Mouse (Mus musculus): ENCODE results near the gene Scgb3a1.

The Scgb3a1 gene

DNA sequence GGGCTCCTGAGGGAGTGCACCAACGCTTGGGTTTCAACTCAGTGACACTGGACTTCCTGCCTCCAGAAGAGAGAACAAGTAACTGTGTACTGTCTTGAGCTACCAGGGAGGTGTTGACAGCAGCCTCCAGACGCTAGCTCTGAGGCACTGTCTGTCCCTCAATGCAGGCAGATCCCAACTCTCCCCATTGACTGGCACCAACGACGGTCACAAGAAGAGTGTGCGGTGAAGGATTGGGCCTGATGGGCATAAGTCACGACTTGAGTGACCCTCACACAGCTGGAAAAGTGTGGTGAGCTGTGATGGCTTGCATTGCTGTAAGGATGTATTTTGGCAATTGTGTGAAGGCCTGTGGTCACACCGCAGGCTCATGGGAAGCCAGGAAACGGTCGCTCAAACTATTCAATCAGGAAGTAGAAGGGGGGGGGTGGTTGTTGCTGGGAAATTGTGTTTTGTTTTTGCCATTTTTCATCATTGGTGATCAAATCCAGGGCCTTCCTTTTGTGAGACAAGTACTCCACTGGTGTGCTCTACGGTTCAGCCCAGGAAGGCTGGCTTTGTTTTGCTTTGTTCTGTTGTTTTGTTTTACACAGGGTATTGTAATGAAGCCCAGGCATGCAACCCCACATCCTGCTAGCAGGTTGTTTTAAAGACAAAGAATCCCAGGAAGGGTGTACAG is 4.5 kb upstream of the Scgb3a1 start:
- DNase-seq (ENCODE audit: low read depth, low spot score) = peak; percentile 89

DNA sequence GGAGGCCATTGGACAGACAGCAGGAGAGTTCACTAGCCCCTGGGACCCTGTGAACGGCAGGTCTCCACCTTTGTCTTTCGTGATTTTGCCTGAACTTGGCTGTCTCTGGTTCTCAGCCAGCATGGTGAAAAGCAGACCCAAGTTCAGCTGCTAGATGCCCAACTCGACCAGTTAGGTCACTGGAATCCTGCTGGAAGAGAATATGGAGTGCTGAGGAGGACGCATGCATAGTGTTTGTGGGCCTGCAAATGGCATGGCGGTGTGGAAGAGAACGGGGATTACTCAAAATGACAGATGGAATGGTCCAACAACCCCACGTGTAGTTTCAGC is 4.0 kb upstream of the Scgb3a1 start:
- DNase-seq (ENCODE audit: low read depth, low spot score) = no peak

DNA sequence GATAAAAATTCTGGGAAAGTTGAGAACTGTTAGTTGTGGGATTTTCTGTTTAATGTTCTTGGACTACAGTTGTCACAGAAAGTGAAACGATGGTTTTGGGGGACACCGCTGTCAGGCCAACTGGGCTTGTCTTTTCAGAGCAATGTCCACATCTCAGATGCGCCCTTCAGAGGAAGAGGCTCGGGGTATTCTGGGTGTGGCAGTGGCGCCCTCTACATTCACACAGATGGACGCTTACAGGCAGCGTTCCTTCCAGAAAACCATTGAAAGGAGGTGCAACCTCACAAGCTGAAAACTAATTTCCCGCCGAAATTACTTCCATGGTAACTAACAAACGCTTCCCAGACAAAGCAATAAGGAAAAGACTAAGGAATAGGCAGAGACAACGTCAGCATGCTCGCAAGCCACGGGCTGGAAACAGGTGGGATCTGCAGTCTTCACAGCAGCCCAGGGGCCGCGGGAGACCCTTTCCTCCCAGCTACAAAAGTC is 1.1 kb upstream of the Scgb3a1 start:
- no peak for DNase-seq (ENCODE audit: low read depth, low spot score)

DNA sequence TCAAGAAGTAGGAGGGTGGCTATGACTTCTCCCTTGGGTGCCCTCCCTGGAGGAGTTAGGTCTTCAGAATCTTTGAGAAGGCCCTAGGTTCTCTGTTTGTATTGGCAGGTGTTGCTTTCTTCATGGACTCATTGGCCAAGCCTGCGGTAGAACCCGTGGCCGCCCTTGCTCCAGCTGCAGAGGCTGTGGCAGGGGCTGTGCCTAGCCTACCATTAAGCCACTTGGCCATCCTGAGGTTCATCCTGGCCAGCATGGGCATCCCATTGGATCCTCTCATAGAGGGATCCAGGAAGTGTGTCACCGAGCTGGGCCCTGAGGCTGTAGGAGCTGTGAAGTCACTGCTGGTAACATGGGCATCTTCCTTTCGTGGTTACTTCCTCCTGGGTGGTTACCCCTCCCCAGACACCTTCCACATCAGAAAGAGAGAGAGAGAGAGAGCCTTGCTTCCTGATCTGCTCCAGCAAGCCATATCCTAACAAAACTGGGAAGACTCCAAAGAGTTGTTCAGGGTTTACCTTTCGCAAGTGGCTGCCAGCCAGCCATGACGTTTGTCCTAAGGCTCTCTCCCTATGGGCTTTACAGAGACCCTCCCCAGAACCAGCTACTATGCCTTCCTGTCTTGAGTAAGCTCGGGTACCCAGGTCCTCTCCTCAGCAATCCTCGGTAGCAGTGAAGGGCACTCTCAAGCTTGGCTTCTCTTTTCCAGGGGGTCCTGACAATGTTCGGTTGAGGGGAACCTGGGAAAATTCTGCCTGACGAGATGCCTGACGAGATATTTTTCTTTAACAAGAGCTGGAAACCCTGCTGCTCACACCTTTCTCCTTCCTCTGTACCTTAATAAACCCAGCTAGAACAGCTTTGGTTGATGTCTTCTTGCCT is 1.1 kb downstream of the Scgb3a1 start:
- no peak for DNase-seq (ENCODE audit: low read depth, low spot score)

DNA sequence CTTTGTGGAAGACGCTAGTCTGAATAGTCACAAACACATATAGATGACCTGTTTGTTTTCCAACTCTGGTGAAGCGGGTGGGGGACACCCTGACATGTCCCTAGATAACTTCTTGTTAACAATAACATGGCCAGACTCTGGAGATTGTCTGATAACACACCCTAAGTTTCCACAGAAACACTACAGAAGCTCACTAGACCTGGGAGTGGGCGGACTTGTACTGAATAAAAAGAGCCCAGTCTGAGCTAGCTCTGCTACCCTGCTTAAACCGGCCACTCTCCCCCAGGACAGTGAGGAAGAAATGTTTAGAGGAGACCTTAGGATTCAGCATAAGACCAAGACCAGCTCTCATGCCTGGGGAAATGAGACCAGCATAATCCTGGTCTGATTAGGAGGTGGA is 2.1 kb downstream of the Scgb3a1 start:
- no peak for DNase-seq (ENCODE audit: low read depth, low spot score)

DNA sequence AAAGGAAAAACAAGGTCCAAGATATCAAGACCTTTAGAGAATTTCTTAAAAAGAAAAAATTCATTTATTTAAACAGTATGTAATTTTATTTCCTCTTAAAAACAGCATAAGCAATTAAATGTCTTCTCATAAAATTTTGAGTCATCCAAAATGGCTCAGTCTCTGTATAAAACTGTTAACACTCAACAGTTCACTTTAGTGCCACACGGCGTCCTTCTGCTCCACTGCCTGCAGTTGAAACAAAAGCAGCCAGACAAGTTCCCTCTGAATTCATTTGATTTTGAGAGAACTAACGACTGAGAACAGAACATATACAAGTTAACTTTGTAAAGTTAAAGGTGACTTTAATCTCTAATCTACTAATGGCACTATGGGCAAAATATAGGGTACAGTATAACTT is 10.0 kb downstream of the Scgb3a1 start:
- DNase-seq (ENCODE audit: low read depth, low spot score) = no peak

DNA sequence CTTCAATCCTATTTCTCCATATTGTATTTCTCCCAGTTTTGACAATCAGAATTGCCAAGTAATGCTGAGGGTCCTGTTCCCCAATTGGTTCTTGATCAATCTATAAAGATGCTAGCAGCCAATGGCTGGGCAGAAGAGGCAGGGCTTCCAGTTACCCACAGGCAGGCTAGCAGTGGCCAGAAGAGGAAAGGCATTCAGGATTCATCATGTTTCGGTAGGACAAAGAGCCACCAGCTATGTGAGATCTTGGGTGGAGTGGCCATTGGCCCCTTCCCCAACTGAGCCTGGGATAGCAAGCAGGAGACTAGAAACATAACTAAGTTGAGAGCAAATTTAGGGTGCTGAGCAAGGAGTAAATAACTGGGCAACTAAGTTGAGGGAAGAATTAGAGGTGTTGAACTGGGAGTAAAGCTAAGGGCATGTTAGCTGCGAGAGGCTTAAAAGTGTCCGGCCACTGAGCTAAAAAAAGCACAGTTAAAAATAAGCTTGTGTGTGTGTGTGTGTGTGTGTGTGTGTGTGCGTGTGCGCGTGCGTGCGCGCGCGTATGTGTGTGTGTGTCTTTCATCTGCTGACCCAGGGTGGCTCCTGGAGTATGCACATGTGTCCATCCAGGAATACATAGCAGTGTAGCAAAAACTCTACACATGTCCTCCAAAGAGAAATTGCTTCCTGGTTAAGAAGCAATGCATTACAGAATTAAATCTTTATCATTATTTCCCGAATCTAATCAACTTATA is 21.0 kb downstream of the Scgb3a1 start:
- DNase-seq (ENCODE audit: low read depth, low spot score) = no peak

DNA sequence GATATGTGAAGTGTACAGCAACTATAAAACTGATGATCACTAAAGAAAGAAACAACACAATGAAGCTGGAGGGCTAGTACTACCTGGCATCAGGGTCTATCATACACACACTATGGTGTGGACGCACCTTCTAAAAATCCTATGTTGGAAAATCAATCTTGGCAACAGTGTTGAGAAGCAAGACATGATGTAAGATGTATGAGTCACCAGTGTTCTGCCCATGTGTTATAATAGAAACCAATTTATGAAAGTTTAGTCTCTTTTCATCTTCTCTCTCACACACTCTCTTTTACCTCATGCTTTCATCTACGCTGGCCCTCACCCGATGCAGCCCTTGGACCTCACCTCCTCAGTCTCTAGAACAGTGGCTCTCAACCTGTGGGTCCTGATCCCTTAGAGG is 31.6 kb downstream of the Scgb3a1 start:
- DNase-seq (ENCODE audit: low read depth, low spot score) = no peak

DNA sequence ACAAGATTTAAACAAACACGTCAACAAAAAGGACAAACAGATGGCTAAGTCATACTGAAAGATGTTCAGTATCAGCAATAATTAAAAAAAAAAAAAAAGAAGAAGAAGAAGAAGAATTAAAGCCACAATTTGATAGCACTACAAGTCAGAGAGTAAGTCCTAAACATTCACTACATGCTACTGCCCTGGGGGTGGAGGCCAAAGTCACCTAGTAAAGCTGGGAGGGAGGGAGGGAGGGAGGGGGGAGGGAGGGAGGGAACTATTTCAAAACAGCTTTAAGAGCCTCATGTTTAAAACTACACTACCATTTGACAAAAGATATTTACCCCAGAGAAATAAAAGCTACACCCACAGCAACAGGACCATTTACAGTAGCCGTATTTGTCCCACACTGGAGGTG is 32.3 kb downstream of the Scgb3a1 start:
- DNase-seq (ENCODE audit: low read depth, low spot score) = no peak

DNA sequence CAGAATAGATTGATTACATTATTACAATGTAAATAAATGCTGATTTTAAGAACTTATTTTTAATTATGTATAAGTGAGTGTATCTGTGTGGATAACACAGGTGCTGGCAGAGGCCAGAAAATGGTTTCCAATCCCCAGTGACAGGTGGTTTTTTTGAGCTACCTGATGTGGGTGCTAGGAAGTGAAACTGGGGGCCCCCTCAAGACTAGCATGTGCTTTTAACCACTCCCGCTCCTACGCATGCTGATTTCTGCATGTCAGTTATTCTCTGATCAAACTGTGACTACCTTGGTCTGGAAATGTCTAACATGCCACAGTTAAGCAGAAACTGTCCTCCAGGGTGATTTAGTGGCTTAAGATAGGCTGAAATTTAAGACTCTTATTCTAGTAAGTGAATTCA is 33.1 kb downstream of the Scgb3a1 start:
- DNase-seq (ENCODE audit: low read depth, low spot score) = no peak

DNA sequence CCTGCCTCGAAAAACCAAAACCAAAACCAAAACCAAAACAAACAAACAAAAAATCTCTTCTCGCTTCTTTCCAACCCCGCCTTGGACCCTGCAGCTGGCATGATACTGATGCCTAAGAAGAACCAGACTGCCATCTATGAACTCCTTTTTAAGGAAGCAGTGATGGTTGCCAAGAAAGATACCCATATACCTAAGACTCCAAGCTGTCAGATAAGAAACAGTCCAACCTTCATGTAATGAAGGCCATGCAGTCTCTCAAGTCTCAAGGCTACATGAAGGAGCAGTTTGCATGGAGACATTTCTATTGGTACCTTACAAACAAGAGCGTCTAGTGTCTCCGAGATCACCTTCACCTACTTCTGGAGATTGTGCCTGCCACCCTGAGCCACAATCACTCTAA is 34.4 kb downstream of the Scgb3a1 start:
- DNase-seq (ENCODE audit: low read depth, low spot score) = no peak

DNA sequence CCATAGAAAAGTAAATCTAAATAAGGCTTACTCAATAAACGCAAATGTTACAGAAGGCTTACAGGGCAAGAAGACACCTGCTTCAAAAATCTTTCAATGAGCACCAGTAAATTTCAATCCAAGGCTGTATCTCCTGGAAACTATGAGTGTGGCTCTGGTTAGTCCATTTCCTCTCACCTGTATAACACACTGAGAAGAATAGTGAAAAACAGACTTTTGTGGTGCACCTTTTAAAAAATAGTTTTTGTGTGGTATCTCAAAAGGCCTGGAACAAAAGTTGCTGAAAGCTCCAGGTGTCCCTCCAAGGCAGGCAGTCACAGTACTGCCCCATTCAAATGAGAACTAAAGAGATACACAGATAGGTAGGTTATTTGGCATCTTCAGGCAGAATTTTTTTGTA is 35.7 kb downstream of the Scgb3a1 start:
- no peak for DNase-seq (ENCODE audit: low read depth, low spot score)

DNA sequence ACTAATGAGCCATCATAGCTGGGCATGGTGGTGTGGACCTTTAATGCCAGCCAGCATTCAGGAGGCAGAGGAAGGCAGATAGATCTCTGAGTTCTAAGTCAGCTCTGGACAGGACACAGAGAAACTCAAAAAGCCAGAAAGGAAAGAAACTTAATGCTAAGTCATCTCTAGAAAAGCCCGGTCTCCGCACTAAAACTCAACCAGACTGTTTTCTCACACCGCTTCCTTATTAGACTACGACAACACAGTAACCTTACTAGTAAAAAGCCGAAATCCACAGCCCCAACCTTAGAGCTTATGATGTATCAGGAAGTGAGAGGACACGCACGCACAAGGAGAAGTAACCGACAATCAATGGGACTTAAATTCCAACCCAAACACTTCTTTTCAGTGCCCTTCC is 38.6 kb downstream of the Scgb3a1 start:
- DNase-seq (ENCODE audit: low read depth, low spot score) = no peak

DNA sequence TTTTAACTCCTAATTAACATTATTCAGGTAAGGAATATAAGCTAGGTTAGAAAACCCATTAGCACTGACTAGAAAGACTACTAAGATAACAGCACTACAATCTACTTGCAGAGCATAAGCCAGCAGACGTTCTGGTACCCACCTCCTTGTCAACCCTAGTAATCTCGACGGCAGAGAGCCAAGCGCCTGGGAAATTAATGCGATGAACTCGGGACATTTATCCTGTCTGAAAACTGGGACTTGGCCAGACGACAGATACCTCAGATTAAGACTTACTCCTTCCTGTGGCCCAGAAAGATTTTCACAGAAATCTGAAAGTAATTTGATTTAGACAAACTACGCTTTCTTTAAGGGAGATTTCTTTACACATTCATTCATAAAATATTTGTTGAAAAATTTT is 41.4 kb downstream of the Scgb3a1 start:
- no peak for DNase-seq (ENCODE audit: low read depth, low spot score)

DNA sequence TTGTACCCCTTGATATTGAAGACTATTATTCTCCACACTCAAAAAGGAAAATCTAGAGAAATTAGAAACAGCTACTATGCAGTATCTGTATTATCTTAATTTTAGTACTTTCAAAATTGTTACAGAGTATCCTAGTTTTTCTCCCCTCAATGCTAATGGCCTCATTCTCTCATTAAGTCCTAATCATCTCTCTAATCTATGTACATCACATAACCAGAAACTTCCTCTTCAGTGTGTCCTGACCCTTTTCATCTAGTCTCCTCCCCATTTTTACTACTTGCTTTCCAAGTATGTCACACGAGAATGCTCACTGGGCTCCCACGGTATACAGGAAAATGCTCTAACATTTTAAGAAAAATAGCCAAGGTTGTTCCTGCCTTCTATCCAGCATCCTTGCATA is 44.4 kb downstream of the Scgb3a1 start:
- no peak for DNase-seq (ENCODE audit: low read depth, low spot score)

DNA sequence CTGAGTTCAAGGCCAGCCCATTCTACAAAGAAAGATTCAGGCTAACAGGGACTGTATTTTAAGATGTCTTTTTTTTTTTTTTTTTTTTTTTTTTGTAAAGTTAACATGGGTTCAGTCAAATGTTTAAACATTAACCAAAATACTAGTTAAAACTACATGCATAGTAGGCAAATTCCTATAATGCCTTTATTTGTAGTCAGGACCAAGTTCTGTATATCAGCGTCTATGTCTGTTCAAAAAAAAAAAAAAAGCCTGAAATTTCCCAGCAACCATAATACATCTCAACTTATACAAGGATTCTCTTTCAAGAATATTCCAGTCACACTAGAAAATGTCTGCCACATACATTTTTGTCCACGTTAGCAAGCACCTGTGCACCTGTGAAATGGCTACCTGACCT is 47.3 kb downstream of the Scgb3a1 start:
- DNase-seq (ENCODE audit: low read depth, low spot score) = no peak

DNA sequence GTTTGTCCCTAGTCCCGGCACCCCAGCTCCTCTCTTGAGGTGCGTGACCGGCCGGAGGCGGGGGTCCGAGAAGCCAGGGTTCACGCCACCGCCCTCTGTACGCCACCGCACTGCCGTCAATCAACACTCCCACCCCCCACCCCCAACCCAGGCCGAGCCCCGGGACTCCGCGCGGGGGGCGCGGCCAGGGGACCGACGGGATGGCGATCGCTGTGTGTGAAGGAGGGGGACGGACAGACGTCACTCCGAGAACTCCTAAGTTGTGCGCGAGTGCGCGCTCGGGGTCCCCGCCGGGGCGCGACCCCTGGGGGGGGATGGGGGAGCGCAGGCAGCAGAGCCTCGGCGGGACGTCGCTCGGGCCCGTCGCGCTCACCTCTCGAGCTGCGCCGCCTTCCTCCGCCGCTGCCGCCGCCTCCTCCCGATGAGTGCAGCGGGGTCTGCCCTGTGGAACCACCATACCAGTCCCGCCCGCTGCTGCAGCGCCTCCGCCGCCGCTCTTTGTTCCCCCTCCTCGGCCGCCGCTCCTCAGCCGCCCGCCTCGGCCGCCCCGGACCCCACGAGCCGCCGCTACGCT is 48.7 kb downstream of the Scgb3a1 start:
- DNase-seq (ENCODE audit: low read depth, low spot score) = peak; percentile 80

DNA sequence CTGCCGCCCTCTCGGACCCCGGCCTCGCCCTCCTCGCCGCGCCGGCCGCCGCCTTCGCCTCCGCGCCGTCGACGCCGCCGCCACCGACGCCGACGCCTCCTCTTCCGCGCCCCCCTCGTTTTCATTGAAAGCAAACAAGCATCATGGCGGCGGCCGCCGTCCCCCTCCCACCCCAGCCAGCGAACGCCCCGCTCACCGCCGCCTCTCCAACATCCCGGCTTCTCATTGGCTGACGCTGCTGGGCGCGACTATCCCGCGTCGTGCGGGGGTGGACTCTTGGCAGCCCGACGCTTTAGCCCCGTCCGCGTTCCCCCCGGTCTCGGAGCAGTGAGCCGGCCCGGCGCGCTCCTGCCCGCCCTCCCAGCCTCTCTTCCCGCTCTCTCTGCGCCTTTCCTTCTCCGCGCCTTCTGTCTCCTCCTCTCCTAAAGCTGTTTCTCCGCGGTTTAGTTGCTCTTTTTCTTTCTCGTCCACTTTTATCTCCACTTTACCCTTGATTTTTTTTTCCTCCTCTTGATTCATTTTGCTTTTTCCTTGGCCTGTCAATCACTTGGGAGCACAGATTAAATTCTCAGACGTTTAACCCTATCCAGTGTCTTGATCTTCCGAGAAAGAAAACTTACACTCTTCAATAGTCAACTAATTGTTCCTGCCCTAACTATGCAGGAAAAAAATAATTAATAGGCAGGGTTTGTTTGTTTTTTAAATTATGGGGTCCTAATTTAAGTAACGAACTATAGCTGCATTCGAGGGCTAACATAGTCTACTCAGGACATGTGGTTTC is 49.3 kb downstream of the Scgb3a1 start, which contains the start of gene Cnot6:
Gene Cnot6 (minus strand): TSS at position 169 of the 781 bp plus-strand sequence.
- DNase-seq (ENCODE audit: low read depth, low spot score) = peak; percentile 99

DNA sequence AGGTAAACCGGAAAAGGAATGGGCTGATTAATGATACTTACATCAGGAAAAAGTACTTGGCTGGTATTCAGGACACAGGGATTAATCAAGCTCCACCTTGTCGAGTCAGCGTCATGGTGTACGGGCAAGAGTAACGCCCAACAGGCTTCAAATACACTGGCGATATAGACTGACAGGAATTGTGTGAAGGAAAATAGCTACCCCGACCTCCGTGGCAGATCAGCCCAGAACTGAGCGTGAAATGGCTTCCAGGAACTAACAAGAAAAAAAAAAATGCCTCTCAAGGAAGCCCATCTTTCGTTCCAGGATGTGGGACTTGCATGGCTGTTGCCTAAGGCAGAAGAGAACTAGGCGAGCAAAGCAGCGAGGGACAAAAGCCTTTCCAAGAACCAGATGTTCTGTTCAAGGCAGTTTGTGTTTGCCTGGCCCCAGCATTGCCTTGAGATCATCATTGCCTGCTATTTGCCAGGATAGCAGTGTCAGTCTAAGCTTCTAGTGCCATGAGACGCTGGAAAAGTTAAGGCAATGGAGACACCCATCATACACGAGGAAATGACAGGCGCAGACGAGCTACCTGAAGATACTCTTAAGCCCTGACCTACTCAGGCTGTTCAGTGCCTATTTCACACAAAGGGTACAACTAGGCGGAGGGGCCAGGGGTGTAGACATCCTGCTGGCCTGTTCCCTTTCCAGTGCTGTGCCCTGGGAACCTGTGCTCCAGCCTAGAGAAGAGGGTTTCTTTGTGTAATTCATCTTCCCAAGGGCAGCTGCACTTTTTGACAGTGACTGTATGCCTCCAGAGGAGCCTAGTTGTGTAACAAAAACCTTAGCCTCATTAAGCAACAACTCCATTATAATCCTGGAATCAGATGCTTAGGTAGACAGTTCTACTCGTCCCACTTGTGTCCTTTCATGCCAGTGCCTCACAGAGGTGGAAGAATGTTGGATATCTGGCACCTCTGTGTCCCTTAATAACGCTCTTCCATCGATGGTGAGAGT is 50.2 kb downstream of the Scgb3a1 start:
- DNase-seq (ENCODE audit: low read depth, low spot score) = peak; percentile 55

Measured in ES-CJ7 (cell line).